Mouse (Mus musculus): ENCODE measurements around the gene Abhd11. TPM values are rescaled to one million over a fixed set of nuclear protein-coding genes. Genes with fewer than 3 reads are reported as not detected.

The Abhd11 gene
- total and polyA plus RNA-seq, 3 experiments = 21.7 to 61.2 (median 37.2) TPM

GRCm38 (mm10) chr5:134965852-134966821 is 42.8 kb upstream of the Abhd11 start:
- no peaks in the 10 kb centered on the region for H3K36me3 ChIP-seq (replicated peaks)
- TF ChIP-seq TAL1 (conservative IDR thresholded peaks at IDR 0.05; ENCODE audit: low read depth, low read length) (no peak), GATA1 (IDR thresholded peaks at IDR 0.05; ENCODE audit: borderline replicate concordance, low read length) (no peak), POLR2AphosphoS5 (IDR thresholded peaks at IDR 0.05; ENCODE audit: insufficient replicate concordance, low read depth, low read length) (no peak), CTCF (IDR thresholded peaks at IDR 0.05; ENCODE audit: low read depth, low read length) (no peak), GATA2 (IDR thresholded peaks at IDR 0.05; ENCODE audit: borderline replicate concordance, low read depth, low read length) (no peak)
- peak; percentile 79 for DNase-seq (ENCODE audit: low spot score)
- peak overlapping the region; percentile 66; the same call in 1 of the 2 replicates for H3K4me3 ChIP-seq (ENCODE audit: low read depth, low read length)
- no peaks in the 10 kb centered on the region for H3K9me3 ChIP-seq (replicated peaks)
- peaks cover 50% of the 10 kb centered on the region for H3K4me1 ChIP-seq (ENCODE audit: insufficient read depth, low read depth, low read length)
- no peaks in the 10 kb centered on the region for H3K27me3 ChIP-seq (ENCODE audit: insufficient read depth, low read length)
- ATAC-seq (ENCODE audit: extremely low read depth, insufficient number of reproducible peaks, low FRiP score, poor library complexity, severe bottlenecking) = peak; percentile 79

DNA sequence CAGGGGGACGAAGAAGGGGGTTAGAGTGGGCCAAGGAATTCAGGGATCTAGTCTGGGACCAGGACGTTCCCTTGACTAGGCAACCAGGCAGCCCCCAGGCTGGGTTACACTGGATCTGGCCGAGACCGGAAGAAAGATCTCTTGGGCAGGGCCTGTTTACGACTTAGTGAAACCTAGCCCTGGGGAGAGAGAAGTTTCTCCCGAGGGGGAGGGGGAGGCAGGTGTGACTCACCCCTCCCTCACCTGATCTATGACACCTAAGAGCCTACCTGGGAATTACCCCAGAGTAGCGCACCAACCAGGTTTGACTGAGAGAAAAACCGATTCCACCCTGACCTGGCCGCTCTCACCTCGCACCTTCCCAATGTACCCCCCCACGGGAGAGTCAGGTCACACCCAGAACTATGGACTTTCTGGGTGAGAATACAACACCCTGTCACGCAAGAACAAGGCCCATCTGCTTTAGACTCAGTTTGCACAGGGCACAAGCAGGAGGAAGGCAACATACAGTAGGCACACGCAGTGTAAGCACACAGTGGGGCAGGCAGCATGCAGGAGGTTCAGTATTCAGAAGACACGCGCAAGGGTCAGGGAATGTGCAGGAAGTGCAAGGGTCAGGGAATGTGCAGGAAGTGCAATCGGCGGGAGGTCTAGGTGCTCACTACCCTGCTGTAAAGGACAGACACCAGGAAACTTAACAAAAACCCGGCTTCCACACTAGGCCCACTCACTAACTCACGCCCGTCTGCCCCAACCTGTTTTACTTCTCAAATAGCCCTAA is 41.6 kb upstream of the Abhd11 start:
- H3K27me3 ChIP-seq (ENCODE audit: insufficient read depth, low read length) = no peaks in the 10 kb centered on the region
- TF ChIP-seq TAL1 (conservative IDR thresholded peaks at IDR 0.05; ENCODE audit: low read depth, low read length) (no peak), GATA2 (IDR thresholded peaks at IDR 0.05; ENCODE audit: borderline replicate concordance, low read depth, low read length) (no peak), GATA1 (IDR thresholded peaks at IDR 0.05; ENCODE audit: borderline replicate concordance, low read length) (no peak), CTCF (IDR thresholded peaks at IDR 0.05; ENCODE audit: low read depth, low read length) (no peak), POLR2AphosphoS5 (IDR thresholded peaks at IDR 0.05; ENCODE audit: insufficient replicate concordance, low read depth, low read length) (no peak)
- no peak for ATAC-seq (ENCODE audit: extremely low read depth, insufficient number of reproducible peaks, low FRiP score, poor library complexity, severe bottlenecking)
- no peaks in the 10 kb centered on the region for H3K9me3 ChIP-seq (replicated peaks)
- no peak overlapping the region for H3K4me3 ChIP-seq (ENCODE audit: low read depth, low read length)
- no peaks in the 10 kb centered on the region for H3K36me3 ChIP-seq (replicated peaks)
- DNase-seq (ENCODE audit: low spot score) = no peak
- H3K4me1 ChIP-seq (ENCODE audit: insufficient read depth, low read depth, low read length) = peaks cover 55% of the 10 kb centered on the region

DNA sequence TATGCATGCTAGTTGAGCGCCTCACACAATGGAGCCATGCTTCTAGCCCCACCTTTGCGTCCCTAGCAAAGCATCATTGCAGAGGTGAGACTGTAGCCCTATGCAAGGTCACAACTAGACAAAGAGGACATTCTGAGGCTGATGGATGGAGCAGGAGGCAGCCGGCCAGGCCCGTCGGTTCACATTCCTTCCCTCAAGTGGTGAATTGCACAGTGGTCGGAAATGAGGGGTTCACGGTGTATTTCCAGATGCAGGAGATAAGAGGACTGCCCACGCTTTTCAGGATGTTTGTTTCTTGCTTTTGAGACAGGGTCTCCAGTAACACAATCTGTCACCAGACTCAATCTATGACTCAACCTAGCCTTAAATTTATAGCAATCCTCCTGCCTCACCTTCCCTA is 38.3 kb upstream of the Abhd11 start:
- TF ChIP-seq POLR2AphosphoS5 (IDR thresholded peaks at IDR 0.05; ENCODE audit: insufficient replicate concordance, low read depth, low read length) (no peak), CTCF (IDR thresholded peaks at IDR 0.05; ENCODE audit: low read depth, low read length) (no peak), GATA2 (IDR thresholded peaks at IDR 0.05; ENCODE audit: borderline replicate concordance, low read depth, low read length) (no peak), GATA1 (IDR thresholded peaks at IDR 0.05; ENCODE audit: borderline replicate concordance, low read length) (no peak), TAL1 (conservative IDR thresholded peaks at IDR 0.05; ENCODE audit: low read depth, low read length) (no peak)
- H3K9me3 ChIP-seq (replicated peaks) = no peaks in the 10 kb centered on the region
- H3K27me3 ChIP-seq (ENCODE audit: insufficient read depth, low read length) = no peaks in the 10 kb centered on the region
- DNase-seq (ENCODE audit: low spot score) (no peak), ATAC-seq (ENCODE audit: extremely low read depth, insufficient number of reproducible peaks, low FRiP score, poor library complexity, severe bottlenecking) (no peak)
- H3K4me3 ChIP-seq (ENCODE audit: low read depth, low read length) = no peak overlapping the region
- peaks cover 74% of the 10 kb centered on the region for H3K4me1 ChIP-seq (ENCODE audit: insufficient read depth, low read depth, low read length)
- H3K36me3 ChIP-seq (replicated peaks) = no peaks in the 10 kb centered on the region

DNA sequence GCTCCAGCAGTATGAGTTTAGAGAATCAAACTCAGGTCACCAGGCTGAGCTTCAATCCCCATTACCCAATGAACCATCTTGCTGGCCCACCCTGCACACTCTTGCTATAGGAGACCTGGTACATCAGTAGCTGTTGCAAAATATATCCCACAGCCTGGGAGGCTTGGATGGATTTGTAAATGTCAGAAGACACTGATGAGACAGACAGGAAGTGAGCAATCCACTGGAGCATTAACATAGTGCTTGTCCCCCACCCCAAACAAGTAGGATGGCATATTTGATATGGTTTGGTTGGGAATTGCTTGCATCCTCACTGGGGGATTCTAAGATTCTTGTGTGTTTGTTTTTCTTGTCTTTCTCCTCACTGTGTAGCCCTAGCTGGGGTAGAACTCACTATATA is 35.9 kb upstream of the Abhd11 start:
- Histone ChIP-seq H3K27me3 (ENCODE audit: insufficient read depth, low read length) (no peaks in the 10 kb centered on the region), H3K36me3 (replicated peaks) (no peaks in the 10 kb centered on the region), H3K9me3 (replicated peaks) (no peaks in the 10 kb centered on the region), H3K4me1 (ENCODE audit: insufficient read depth, low read depth, low read length) (peaks cover 77% of the 10 kb centered on the region), H3K4me3 (ENCODE audit: low read depth, low read length) (no peak overlapping the region; the same call in 1 of the 2 replicates)
- ATAC-seq (ENCODE audit: extremely low read depth, insufficient number of reproducible peaks, low FRiP score, poor library complexity, severe bottlenecking) (no peak), DNase-seq (ENCODE audit: low spot score) (no peak)
- TF ChIP-seq CTCF (IDR thresholded peaks at IDR 0.05; ENCODE audit: low read depth, low read length) = no peak
- no peak for TF ChIP-seq POLR2AphosphoS5 (IDR thresholded peaks at IDR 0.05; ENCODE audit: insufficient replicate concordance, low read depth, low read length)

DNA sequence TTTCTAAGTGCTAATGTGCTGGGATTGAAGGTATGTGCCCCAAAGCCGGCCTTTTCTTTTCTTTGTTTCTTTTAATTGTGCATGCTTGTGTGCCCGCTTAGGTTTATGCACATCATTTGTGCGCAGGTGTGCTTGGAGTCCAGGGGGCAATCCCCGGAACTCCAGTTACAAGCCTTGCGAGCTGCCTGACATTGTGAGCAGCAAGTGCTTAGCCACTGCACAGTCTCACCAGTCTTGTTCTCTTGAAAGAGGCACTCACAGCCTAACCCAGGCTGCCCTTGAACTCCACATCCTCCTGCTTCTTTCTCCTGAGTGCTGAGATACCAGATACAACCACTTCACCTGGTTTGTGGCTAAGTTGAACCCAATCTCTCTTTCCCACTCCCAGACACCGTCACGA is 35.4 kb upstream of the Abhd11 start:
- TF ChIP-seq TAL1 (conservative IDR thresholded peaks at IDR 0.05; ENCODE audit: low read depth, low read length) = no peak
- TF ChIP-seq POLR2AphosphoS5 (IDR thresholded peaks at IDR 0.05; ENCODE audit: insufficient replicate concordance, low read depth, low read length) = no peak
- TF ChIP-seq CTCF (IDR thresholded peaks at IDR 0.05; ENCODE audit: low read depth, low read length) = no peak
- no peak for TF ChIP-seq GATA2 (IDR thresholded peaks at IDR 0.05; ENCODE audit: borderline replicate concordance, low read depth, low read length)
- ATAC-seq (ENCODE audit: extremely low read depth, insufficient number of reproducible peaks, low FRiP score, poor library complexity, severe bottlenecking) (no peak), DNase-seq (ENCODE audit: low spot score) (no peak)
- peaks cover 79% of the 10 kb centered on the region for H3K4me1 ChIP-seq (ENCODE audit: insufficient read depth, low read depth, low read length)
- H3K27me3 ChIP-seq (ENCODE audit: insufficient read depth, low read length) = no peaks in the 10 kb centered on the region
- H3K4me3 ChIP-seq (ENCODE audit: low read depth, low read length) = peak overlapping the region; percentile 45; the same call in 1 of the 2 replicates
- H3K36me3 ChIP-seq (replicated peaks) = no peaks in the 10 kb centered on the region
- no peaks in the 10 kb centered on the region for H3K9me3 ChIP-seq (replicated peaks)

GRCm38 (mm10) chr5:134974294-134974693 is 34.7 kb upstream of the Abhd11 start:
- DNase-seq (ENCODE audit: low spot score) = peak; percentile 55
- TF ChIP-seq CTCF (IDR thresholded peaks at IDR 0.05; ENCODE audit: low read depth, low read length) (no peak), TAL1 (conservative IDR thresholded peaks at IDR 0.05; ENCODE audit: low read depth, low read length) (peak; percentile 77), GATA1 (IDR thresholded peaks at IDR 0.05; ENCODE audit: borderline replicate concordance, low read length) (no peak), GATA2 (IDR thresholded peaks at IDR 0.05; ENCODE audit: borderline replicate concordance, low read depth, low read length) (no peak), POLR2AphosphoS5 (IDR thresholded peaks at IDR 0.05; ENCODE audit: insufficient replicate concordance, low read depth, low read length) (no peak)
- no peaks in the 10 kb centered on the region for H3K27me3 ChIP-seq (ENCODE audit: insufficient read depth, low read length)

More at GRCm38 (mm10) chr5:134974294-134974693, 34.7 kb upstream of the Abhd11 start:
- peak; percentile 67 for ATAC-seq (ENCODE audit: extremely low read depth, insufficient number of reproducible peaks, low FRiP score, poor library complexity, severe bottlenecking)
- H3K36me3 ChIP-seq (replicated peaks) = no peaks in the 10 kb centered on the region
- no peaks in the 10 kb centered on the region for H3K9me3 ChIP-seq (replicated peaks)
- H3K4me1 ChIP-seq (ENCODE audit: insufficient read depth, low read depth, low read length) = peaks cover 83% of the 10 kb centered on the region
- peak overlapping the region; percentile 45; the same call in 1 of the 2 replicates for H3K4me3 ChIP-seq (ENCODE audit: low read depth, low read length)
